Mouse (Mus musculus) megakaryocyte, embryonic 14.5 days (primary cell): ENCODE measurements around the gene Lrrc47. TPM values are rescaled to one million over a fixed set of nuclear protein-coding genes. Genes with fewer than 3 reads are reported as not detected.

ENCODE experiments used
- H3K27me3 ChIP-seq: replicated peaks from 2 replicates; pipeline ENCODE3; 2012; ENCODE audit warnings: inconsistent platforms
- H3K36me3 ChIP-seq: replicated peaks from 2 replicates; pipeline ENCODE3; 2012; ENCODE audit warnings: low read length, inconsistent platforms, mixed read lengths
- H3K4me1 ChIP-seq: 2 replicates; pipeline ENCODE4 v1.6.1; 2012; ENCODE audit warnings: inconsistent platforms
- H3K4me3 ChIP-seq: replicated peaks from 2 replicates; pipeline ENCODE3; 2012; ENCODE audit warnings: moderate library complexity, mild to moderate bottlenecking, inconsistent platforms
- H3K9me3 ChIP-seq: 2 replicates; pipeline ENCODE4 v1.6.1; 2012; ENCODE audit warnings: inconsistent platforms
- FLI1 ChIP-seq: IDR thresholded peaks from 2 replicates; pipeline ENCODE4 v1.6.1; 2012; ENCODE audit warnings: low read length, inconsistent platforms, mixed read lengths
- GATA1 ChIP-seq: IDR thresholded peaks from 3 replicates; pipeline ENCODE4 v1.6.1; 2012; ENCODE audit warnings: mixed read lengths, low read length, inconsistent platforms, borderline replicate concordance
- polyA plus RNA-seq: library from polyadenylated mRNA; stranded (reverse); fragments of >175 nt; gene quantifications from 2 replicates; pipeline ENCODE4 v1.2.3, GENCODE M21; 2012; ENCODE audit warnings: low replicate concordance; ENCODE audit not compliant: insufficient read depth

Lrrc47 gene
- polyA plus RNA-seq, 1 experiment = 98.9 TPM

- no peaks in the 10 kb centered on the region for H3K27me3 ChIP-seq
- peaks cover 22% of the 10 kb centered on the region for H3K4me1 ChIP-seq
- TF ChIP-seq GATA1 (no peak), FLI1 (no peak)
- peaks cover 96% of the 10 kb centered on the region for H3K36me3 ChIP-seq
- no peaks in the 10 kb centered on the region for H3K9me3 ChIP-seq
- no peak overlapping the region for H3K4me3 ChIP-seq
These were observed 18.8 kb upstream of the Lrrc47 start for GRCm38 (mm10) chr4:153992715-153993114.

- peaks cover 96% of the 10 kb centered on the region for H3K36me3 ChIP-seq
- no peaks in the 10 kb centered on the region for H3K9me3 ChIP-seq
- no peaks in the 10 kb centered on the region for H3K27me3 ChIP-seq
- TF ChIP-seq FLI1 (no peak), GATA1 (no peak)
- no peak overlapping the region for H3K4me3 ChIP-seq
- H3K4me1 ChIP-seq = peaks cover 22% of the 10 kb centered on the region
These were observed 18.0 kb upstream of the Lrrc47 start for GRCm38 (mm10) chr4:153993505-153993904.

- peaks cover 62% of the 10 kb centered on the region for H3K36me3 ChIP-seq
These were observed 6.0 kb upstream of the Lrrc47 start for GRCm38 (mm10) chr4:154005488-154005887.

GRCm38 (mm10) chr4:154006264-154006663 is 5.3 kb upstream of the Lrrc47 start:
- Histone ChIP-seq H3K4me1 (peaks cover 54% of the 10 kb centered on the region), H3K27me3 (no peaks in the 10 kb centered on the region), H3K36me3 (peaks cover 62% of the 10 kb centered on the region), H3K4me3 (no peak overlapping the region), H3K9me3 (peaks cover 4% of the 10 kb centered on the region; the same call in 1 of the 2 replicates)
- TF ChIP-seq FLI1 (no peak), GATA1 (no peak)

More at GRCm38 (mm10) chr4:154005488-154005887, 6.0 kb upstream of the Lrrc47 start:
- TF ChIP-seq FLI1 (no peak), GATA1 (no peak)
- Histone ChIP-seq H3K9me3 (peaks cover 4% of the 10 kb centered on the region; the same call in 1 of the 2 replicates), H3K27me3 (no peaks in the 10 kb centered on the region), H3K4me1 (peaks cover 46% of the 10 kb centered on the region), H3K4me3 (peak overlapping the region; percentile 64)

GRCm38 (mm10) chr4:154007759-154008158 is 3.8 kb upstream of the Lrrc47 start:
- H3K36me3 ChIP-seq = peaks cover 50% of the 10 kb centered on the region
- H3K9me3 ChIP-seq = peaks cover 4% of the 10 kb centered on the region; the same call in 1 of the 2 replicates
- H3K27me3 ChIP-seq = no peaks in the 10 kb centered on the region
- peaks cover 61% of the 10 kb centered on the region for H3K4me1 ChIP-seq
- TF ChIP-seq GATA1 (no peak), FLI1 (no peak)
- no peak overlapping the region for H3K4me3 ChIP-seq

GRCm38 (mm10) chr4:154010907-154011645 is 455 bp upstream of the Lrrc47 start:
- Histone ChIP-seq H3K9me3 (no peaks in the 10 kb centered on the region), H3K4me1 (peaks cover 78% of the 10 kb centered on the region), H3K4me3 (peak overlapping the region; percentile 99), H3K36me3 (peaks cover 47% of the 10 kb centered on the region), H3K27me3 (no peaks in the 10 kb centered on the region)
- no peak for TF ChIP-seq GATA1
- no peak for TF ChIP-seq FLI1

- Histone ChIP-seq H3K4me3 (peak overlapping the region; percentile 99), H3K4me1 (peaks cover 74% of the 10 kb centered on the region), H3K27me3 (no peaks in the 10 kb centered on the region), H3K36me3 (peaks cover 47% of the 10 kb centered on the region), H3K9me3 (no peaks in the 10 kb centered on the region)
- TF ChIP-seq GATA1 = no peak
- no peak for TF ChIP-seq FLI1
These were observed 776 bp downstream of the Lrrc47 start for GRCm38 (mm10) chr4:154012132-154012882.

GRCm38 (mm10) chr4:154015476-154015875 is 3.9 kb downstream of the Lrrc47 start:
- Histone ChIP-seq H3K27me3 (no peaks in the 10 kb centered on the region), H3K4me3 (no peak overlapping the region), H3K9me3 (no peaks in the 10 kb centered on the region), H3K4me1 (peaks cover 84% of the 10 kb centered on the region), H3K36me3 (peaks cover 74% of the 10 kb centered on the region)
- TF ChIP-seq FLI1 (no peak), GATA1 (no peak)

- Histone ChIP-seq H3K9me3 (no peaks in the 10 kb centered on the region), H3K27me3 (no peaks in the 10 kb centered on the region), H3K36me3 (peaks cover 100% of the 10 kb centered on the region), H3K4me1 (peaks cover 89% of the 10 kb centered on the region), H3K4me3 (no peak overlapping the region)
- TF ChIP-seq FLI1 = no peak
- TF ChIP-seq GATA1 = no peak
These were observed 8.0 kb downstream of the Lrrc47 start for GRCm38 (mm10) chr4:154019571-154019970.

GRCm38 (mm10) chr4:154021432-154021831 is 9.9 kb downstream of the Lrrc47 start:
- H3K27me3 ChIP-seq = no peaks in the 10 kb centered on the region
- H3K4me3 ChIP-seq = no peak overlapping the region
- H3K4me1 ChIP-seq = peaks cover 91% of the 10 kb centered on the region
- no peak for TF ChIP-seq FLI1
- no peak for TF ChIP-seq GATA1
- H3K36me3 ChIP-seq = peaks cover 82% of the 10 kb centered on the region
- H3K9me3 ChIP-seq = no peaks in the 10 kb centered on the region
